Mouse (Mus musculus) inflammation-experienced regulatory T-cells, adult 16 weeks (primary cell): Measurements from ENCODE around the gene Skint4. TPM values are rescaled to one million over a fixed set of nuclear protein-coding genes. Genes with fewer than 3 reads are reported as not detected.

Source experiments
- polyA plus RNA-seq: library from polyadenylated mRNA; unstranded; fragments of 100-300 nt; shearing (Covaris generic); gene quantifications from one replicate; pipeline ENCODE4 v1.2.1, GENCODE M21; 2017

Gene Skint4
- not detected for polyA plus RNA-seq

GRCm38 (mm10) chr4:112071716-112072115 lies at the start of gene Skint4:
Skint4 (plus strand) TSS chr4:112072016.

Other genes with a start within 250 kb of the Skint4 start
- not detected for gene Slc5a9, start 169.1 kb upstream of the Skint4 start, polyA plus RNA-seq
- not detected for gene Skint8, start 152.6 kb upstream of the Skint4 start, polyA plus RNA-seq
- not detected for gene Skint7, start 99.1 kb upstream of the Skint4 start, polyA plus RNA-seq
- gene Skint1, start 65.7 kb upstream of the Skint4 start, polyA plus RNA-seq, result not detected
- 0.07 TPM for gene Skint3, start 160.2 kb downstream of the Skint4 start, polyA plus RNA-seq